Mouse (Mus musculus) bone marrow, adult 2 months (tissue): ENCODE measurements around the gene Gins2.

Source experiments
- CTCF ChIP-seq: fragments of 200-500 bp; IDR thresholded peaks from 2 replicates; pipeline ENCODE4 v1.5.1; 2011; ENCODE audit warnings: low read length, control low read depth; ENCODE audit not compliant: control insufficient read depth, insufficient read depth
- POLR2A ChIP-seq: fragments of 200-500 bp; IDR thresholded peaks from 2 replicates; pipeline ENCODE4 v1.6.1; 2011; ENCODE audit warnings: low read depth, mild to moderate bottlenecking, control low read depth, low read length, borderline replicate concordance; ENCODE audit not compliant: control insufficient read depth

- TF ChIP-seq CTCF = no peak
- TF ChIP-seq POLR2A = no peak; the same call in 1 of the 2 replicates
Observed at GRCm38 (mm10) chr8:120537818-120538396, 51.2 kb downstream of the Gins2 start.
